Mouse (Mus musculus) forebrain, embryonic 13.5 days (tissue): ENCODE measurements around the gene Col11a2. TPM values are rescaled to one million over a fixed set of nuclear protein-coding genes. Genes with fewer than 3 reads are reported as not detected.
A peak's percentile ranks its signal among the peaks of the same experiment; 100 is the strongest.

Experiments
- ATAC-seq: fragments of 200-750 bp; cut with Nextera tagmentation; 2 replicates; pipeline ENCODE4 v1.8.0; 2017
- H3K27ac ChIP-seq: fragments of 300-500 bp; sonication (generic); 2 replicates; pipeline ENCODE4 v1.5.1; 2015; ENCODE audit warnings: inconsistent platforms, mild to moderate bottlenecking, moderate library complexity
- H3K27me3 ChIP-seq: fragments of 300-500 bp; sonication (generic); 2 replicates; pipeline ENCODE4 v1.6.1; 2015; ENCODE audit warnings: mild to moderate bottlenecking, inconsistent platforms
- H3K36me3 ChIP-seq: fragments of 300-500 bp; sonication (generic); 2 replicates; pipeline ENCODE4 v1.6.1; 2015; ENCODE audit warnings: mild to moderate bottlenecking, inconsistent platforms; ENCODE audit not compliant: poor library complexity, severe bottlenecking
- H3K4me1 ChIP-seq: fragments of 300-500 bp; sonication (generic); 2 replicates; pipeline ENCODE4 v1.6.1; 2015; ENCODE audit warnings: inconsistent platforms
- H3K4me2 ChIP-seq: fragments of 300-500 bp; sonication (generic); 2 replicates; pipeline ENCODE4 v1.6.1; 2015; ENCODE audit warnings: inconsistent platforms, mild to moderate bottlenecking, moderate library complexity
- H3K4me3 ChIP-seq: fragments of 300-500 bp; sonication (generic); 2 replicates; pipeline ENCODE4 v1.5.1; 2015; ENCODE audit warnings: mild to moderate bottlenecking, inconsistent platforms
- H3K9ac ChIP-seq: fragments of 300-500 bp; sonication (generic); 2 replicates; pipeline ENCODE4 v1.6.1; 2015; ENCODE audit warnings: mild to moderate bottlenecking, inconsistent platforms
- H3K9me3 ChIP-seq: fragments of 300-500 bp; sonication (generic); replicated peaks from 2 replicates; pipeline ENCODE4 v1.6.1; 2016; ENCODE audit warnings: inconsistent platforms
- WGBS: fragments of 180-500 bp; shearing (Covaris S2); methylation state at CpG from one replicate; pipeline ENCODE4 v1.1.7; 2015; 5-methylcytosine and 5-hydroxymethylcytosine counted together
- polyA plus RNA-seq: library from polyadenylated mRNA; unstranded; fragments of >200 nt; fragmentation: Nextera tagmentation; extraction: Ambion mirVana; gene quantifications from 2 replicates; pipeline ENCODE4 v1.2.1, GENCODE M21; 2015

Gene Col11a2
- polyA plus RNA-seq, 1 experiment from 2014 or later, result 0.80 TPM

GRCm38 (mm10) chr17:34036647-34037046, 2.6 kb upstream of the Col11a2 start:
- Histone ChIP-seq H3K4me2 (no peak overlapping the region), H3K27me3 (0 out of 2 replicates have a peak, but pooled peaks cover 7% of the 10 kb centered on the region), H3K9ac (no peak overlapping the region), H3K4me3 (no peak overlapping the region), H3K9me3 (no peaks in the 10 kb centered on the region), H3K27ac (no peak overlapping the region), H3K36me3 (peaks cover 42% of the 10 kb centered on the region), H3K4me1 (peaks cover 54% of the 10 kb centered on the region)
- 83% methylated on average over 10 of the region's 10 CpGs for WGBS
- no peak for ATAC-seq

DNA sequence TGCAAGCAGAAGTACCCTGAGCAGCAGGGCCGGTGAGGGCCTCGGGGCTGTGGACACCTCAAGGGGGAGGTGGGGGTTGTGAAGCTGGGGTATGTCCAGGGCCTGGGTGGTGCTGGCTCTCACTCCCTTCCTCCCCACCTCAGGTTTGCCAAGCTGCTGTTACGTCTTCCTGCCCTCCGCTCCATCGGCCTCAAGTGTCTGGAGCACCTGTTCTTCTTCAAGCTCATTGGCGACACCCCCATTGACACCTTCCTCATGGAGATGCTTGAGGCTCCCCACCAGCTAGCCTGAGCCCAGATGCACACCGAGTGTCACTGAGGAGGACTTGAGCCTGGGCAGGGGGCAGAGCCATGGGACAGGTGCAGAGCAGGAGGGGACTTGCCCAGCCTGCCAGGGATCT, 2.0 kb upstream of the Col11a2 start:
- no peak overlapping the region for H3K9ac ChIP-seq
- no peaks in the 10 kb centered on the region for H3K9me3 ChIP-seq
- no peak overlapping the region for H3K4me2 ChIP-seq
- no peak overlapping the region for H3K4me3 ChIP-seq
- H3K4me1 ChIP-seq, result peaks cover 54% of the 10 kb centered on the region
- ATAC-seq, result no peak
- H3K36me3 ChIP-seq, result peaks cover 42% of the 10 kb centered on the region
- H3K27me3 ChIP-seq, result 0 out of 2 replicates have a peak, but pooled peaks cover 7% of the 10 kb centered on the region
- H3K27ac ChIP-seq, result no peak overlapping the region
- 90% methylated on average over 7 of the region's 7 CpGs for WGBS

GRCm38 (mm10) chr17:34038440-34038839, 797 bp upstream of the Col11a2 start:
- peaks cover 43% of the 10 kb centered on the region for H3K4me1 ChIP-seq
- WGBS, result 3% methylated on average over 14 of the region's 21 CpGs
- H3K4me2 ChIP-seq, result peak overlapping the region; percentile 71
- H3K27ac ChIP-seq, result peak overlapping the region; percentile 31
- peak overlapping the region; percentile 36 for H3K4me3 ChIP-seq
- H3K9ac ChIP-seq, result peak overlapping the region; percentile 66
- H3K36me3 ChIP-seq, result peaks cover 42% of the 10 kb centered on the region
- H3K27me3 ChIP-seq, result 0 out of 2 replicates have a peak, but pooled peaks cover 7% of the 10 kb centered on the region
- ATAC-seq, result peak; percentile 48; the same call in 1 of the 2 replicates
- H3K9me3 ChIP-seq, result no peaks in the 10 kb centered on the region

DNA sequence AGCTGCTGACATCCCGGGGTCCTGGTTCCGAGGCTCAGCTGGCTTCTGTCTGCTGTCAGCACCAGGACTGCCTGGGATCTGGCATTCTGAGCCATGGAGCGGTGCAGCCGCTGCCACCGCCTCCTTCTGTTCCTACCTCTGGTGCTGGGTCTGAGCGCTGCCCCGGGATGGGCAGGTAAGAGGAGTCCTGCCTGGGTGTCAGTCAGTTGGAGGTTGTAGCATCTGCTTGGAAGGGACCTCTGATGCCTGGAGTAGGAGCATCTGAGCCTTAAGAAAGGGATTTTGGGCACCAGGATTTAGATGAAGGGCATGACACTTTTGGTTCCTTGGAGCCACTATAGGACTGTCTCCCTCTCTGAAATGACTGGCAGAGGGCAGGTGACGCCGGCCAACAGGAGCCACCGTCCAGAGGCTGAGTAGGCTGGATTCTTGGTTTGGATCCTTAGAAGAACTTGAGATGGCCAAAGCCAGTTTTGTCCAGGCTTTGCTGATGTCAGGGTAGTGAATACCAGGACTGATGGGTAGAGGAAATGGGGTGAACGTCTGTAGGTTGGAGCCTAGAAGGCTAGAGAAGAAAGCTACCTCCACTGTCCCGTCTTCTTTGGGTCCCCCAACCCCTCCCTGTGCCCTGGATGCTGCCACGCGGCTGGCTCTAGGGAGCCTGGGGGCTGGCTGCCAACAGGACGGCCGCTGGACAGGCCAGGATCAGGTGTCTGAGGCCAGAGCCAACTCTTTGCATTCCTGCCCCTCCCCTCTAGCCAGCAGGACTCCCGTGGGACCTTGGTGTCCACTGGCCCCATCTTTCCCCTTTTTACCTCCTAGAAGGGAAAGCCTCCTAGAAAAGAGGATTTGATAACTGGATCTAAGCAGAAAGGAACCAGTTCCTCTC, 569 bp downstream of the Col11a2 start:
- Histone ChIP-seq H3K4me3 (peak overlapping the region; percentile 36), H3K9me3 (no peaks in the 10 kb centered on the region), H3K36me3 (peaks cover 32% of the 10 kb centered on the region), H3K27me3 (0 out of 2 replicates have a peak, but pooled peaks cover 7% of the 10 kb centered on the region), H3K27ac (no peak overlapping the region), H3K4me2 (peak overlapping the region; percentile 71), H3K9ac (peak overlapping the region; percentile 66), H3K4me1 (peaks cover 36% of the 10 kb centered on the region)
- ATAC-seq, result peak; percentile 11
- 30% methylated on average over 17 of the region's 17 CpGs for WGBS

GRCm38 (mm10) chr17:34045941-34046340, 6.7 kb downstream of the Col11a2 start:
- Histone ChIP-seq H3K4me3 (no peak overlapping the region), H3K4me1 (0 out of 2 replicates have a peak, but pooled peaks cover 5% of the 10 kb centered on the region), H3K4me2 (no peak overlapping the region), H3K36me3 (no peaks in the 10 kb centered on the region), H3K9ac (no peak overlapping the region), H3K27ac (no peak overlapping the region), H3K9me3 (peaks cover 4% of the 10 kb centered on the region; the same call in 1 of the 2 replicates), H3K27me3 (no peaks in the 10 kb centered on the region)
- 78% methylated on average over 14 of the region's 14 CpGs for WGBS
- no peak for ATAC-seq

DNA sequence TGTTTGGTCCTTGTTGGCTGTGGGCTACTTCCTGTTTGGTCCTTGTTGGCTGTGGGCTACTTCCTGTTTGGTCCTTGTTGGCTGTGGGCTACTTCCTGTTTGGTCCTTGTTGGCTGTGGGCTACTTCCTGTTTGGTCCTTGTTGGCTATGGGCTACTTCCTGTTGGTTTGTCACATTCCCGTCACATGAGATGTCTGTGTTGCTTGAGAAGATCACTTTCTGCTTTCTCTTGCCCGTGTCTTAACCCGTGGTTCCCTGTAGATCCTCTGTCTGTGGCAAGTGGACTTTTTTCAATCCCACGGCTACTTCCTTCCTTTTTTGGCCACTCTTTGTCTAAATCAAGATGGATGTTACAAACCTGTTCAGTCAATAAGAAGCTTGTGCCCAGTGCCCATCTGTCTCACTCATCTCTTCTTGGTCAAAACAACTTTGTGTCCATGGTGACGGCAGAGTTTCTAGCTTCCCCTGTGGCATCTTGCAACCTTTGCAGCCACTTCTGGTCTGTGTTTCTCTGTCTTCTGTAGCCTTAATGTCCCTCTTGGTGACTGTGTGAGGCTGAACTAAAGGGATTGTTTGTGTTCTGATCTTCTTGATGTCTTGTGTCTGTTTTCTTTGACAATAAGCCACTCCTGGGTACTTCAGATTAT, 8.3 kb downstream of the Col11a2 start:
- H3K4me1 ChIP-seq, result no peaks in the 10 kb centered on the region
- 95% methylated on average over 5 of the region's 5 CpGs for WGBS
- no peak overlapping the region for H3K27ac ChIP-seq
- H3K36me3 ChIP-seq, result no peaks in the 10 kb centered on the region; the same call in 1 of the 2 replicates
- no peak overlapping the region for H3K9ac ChIP-seq
- no peaks in the 10 kb centered on the region for H3K27me3 ChIP-seq
- H3K4me3 ChIP-seq, result no peak overlapping the region
- ATAC-seq, result no peak
- peaks cover 4% of the 10 kb centered on the region; the same call in 1 of the 2 replicates for H3K9me3 ChIP-seq
- H3K4me2 ChIP-seq, result no peak overlapping the region

DNA sequence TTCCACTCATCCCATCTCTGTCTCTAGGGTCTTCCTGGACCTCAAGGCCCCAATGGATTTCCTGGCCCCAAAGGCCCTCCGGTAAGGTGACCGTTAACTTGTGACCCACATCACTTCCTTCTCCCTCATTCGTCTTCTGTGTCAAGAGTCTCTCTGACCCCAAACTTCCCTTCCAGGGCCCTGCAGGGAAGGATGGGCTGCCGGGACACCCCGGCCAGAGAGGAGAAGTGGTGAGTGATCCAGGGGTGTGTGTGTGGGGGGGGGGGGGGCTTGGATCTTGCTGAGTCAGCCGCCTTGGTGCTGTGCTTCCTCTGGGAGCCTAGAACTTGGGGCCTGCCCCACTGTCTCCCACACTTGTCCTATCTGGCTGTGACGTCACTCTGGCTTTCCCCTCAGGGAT, 18.0 kb downstream of the Col11a2 start:
- no peak for ATAC-seq
- H3K27me3 ChIP-seq, result no peaks in the 10 kb centered on the region
- no peaks in the 10 kb centered on the region for H3K4me1 ChIP-seq
- H3K36me3 ChIP-seq, result no peaks in the 10 kb centered on the region; the same call in 1 of the 2 replicates
- no peak overlapping the region for H3K9ac ChIP-seq
- H3K9me3 ChIP-seq, result no peaks in the 10 kb centered on the region
- H3K4me2 ChIP-seq, result no peak overlapping the region
- no peak overlapping the region for H3K27ac ChIP-seq
- H3K4me3 ChIP-seq, result no peak overlapping the region
- 90% methylated on average over 7 of the region's 7 CpGs for WGBS

DNA sequence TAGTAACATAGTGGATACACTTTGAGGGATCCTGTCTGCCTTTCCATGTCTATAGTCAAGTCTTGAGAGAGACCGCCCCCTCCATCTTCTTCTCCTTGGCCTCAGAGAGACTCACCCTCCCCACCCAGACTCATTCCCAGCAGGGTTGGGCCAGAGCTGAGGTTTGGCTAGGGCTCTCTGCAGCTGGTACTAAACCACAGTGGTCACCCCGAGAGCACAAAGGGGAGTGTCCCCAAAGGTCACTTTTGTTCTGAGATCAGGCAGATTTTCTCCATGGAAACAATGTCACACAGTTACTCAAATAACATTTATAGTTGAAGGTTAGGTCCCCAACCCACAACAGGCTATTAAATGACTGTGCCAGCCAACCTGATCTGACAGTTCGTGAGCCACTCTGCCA, 29.6 kb downstream of the Col11a2 start:
- no peaks in the 10 kb centered on the region for H3K27me3 ChIP-seq
- no peak overlapping the region for H3K9ac ChIP-seq
- no peak overlapping the region for H3K4me3 ChIP-seq
- H3K36me3 ChIP-seq, result no peaks in the 10 kb centered on the region
- ATAC-seq, result no peak
- no peak overlapping the region for H3K4me2 ChIP-seq
- H3K27ac ChIP-seq, result no peak overlapping the region
- no peaks in the 10 kb centered on the region for H3K4me1 ChIP-seq
- WGBS, result 69% methylated on average over 3 of the region's 3 CpGs
- H3K9me3 ChIP-seq, result no peaks in the 10 kb centered on the region

DNA sequence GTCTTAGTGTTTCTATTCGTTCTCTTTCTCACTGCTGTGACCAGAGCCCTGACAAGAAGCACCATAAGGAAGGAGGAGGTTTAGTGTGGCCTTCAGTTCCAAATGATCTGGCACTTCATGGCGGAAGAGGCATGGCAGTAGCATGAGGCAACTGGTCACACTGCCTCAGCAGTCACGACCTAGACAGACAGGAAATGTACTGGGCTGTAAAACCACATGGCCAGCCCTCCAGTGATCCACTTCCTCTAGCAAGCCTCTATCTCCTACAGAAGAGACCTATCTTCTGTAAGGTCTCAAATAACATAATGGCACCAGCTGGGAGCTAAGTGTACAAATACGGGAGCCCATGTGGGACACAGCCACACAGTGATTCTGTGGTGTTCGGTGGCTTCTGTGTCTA, 32.9 kb downstream of the Col11a2 start:
- no peak for ATAC-seq
- no peak overlapping the region for H3K4me3 ChIP-seq
- no peak overlapping the region for H3K27ac ChIP-seq
- H3K9me3 ChIP-seq, result no peaks in the 10 kb centered on the region
- H3K27me3 ChIP-seq, result peaks cover 8% of the 10 kb centered on the region
- H3K4me1 ChIP-seq, result 0 out of 2 replicates have a peak, but pooled peaks cover 5% of the 10 kb centered on the region
- WGBS, result 81% methylated on average over 5 of the region's 5 CpGs
- H3K9ac ChIP-seq, result no peak overlapping the region
- H3K4me2 ChIP-seq, result no peak overlapping the region
- H3K36me3 ChIP-seq, result no peaks in the 10 kb centered on the region

DNA sequence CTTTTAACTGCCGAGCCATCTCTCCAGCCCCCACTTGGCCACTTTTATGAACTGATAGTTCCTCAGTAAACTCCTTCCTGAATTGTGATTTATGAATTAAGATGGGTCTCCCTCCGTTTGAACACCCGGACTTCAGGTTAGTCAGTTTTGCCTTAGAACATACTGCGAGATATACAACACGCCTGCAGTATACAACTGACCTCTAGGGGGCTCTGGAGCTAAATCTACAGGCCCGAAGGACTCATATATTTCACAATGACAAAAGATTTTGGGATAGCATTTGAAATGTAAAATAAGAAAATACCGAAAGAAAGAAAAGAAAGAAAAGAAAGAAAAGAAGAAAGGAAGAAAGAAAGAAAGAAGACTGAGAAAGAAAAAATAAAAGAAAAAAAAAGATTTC, 36.0 kb downstream of the Col11a2 start:
- H3K9me3 ChIP-seq, result no peaks in the 10 kb centered on the region
- no peak for ATAC-seq
- WGBS, result 43% methylated on average over 7 of the region's 7 CpGs

GRCm38 (mm10) chr17:34077549-34077948, 38.3 kb downstream of the Col11a2 start:
- H3K4me2 ChIP-seq, result no peak overlapping the region
- H3K9me3 ChIP-seq, result 0 out of 2 replicates have a peak, but pooled peaks cover 3% of the 10 kb centered on the region
- H3K9ac ChIP-seq, result no peak overlapping the region
- no peak overlapping the region for H3K27ac ChIP-seq
- no peak overlapping the region for H3K4me3 ChIP-seq
- no peak for ATAC-seq
- 0 out of 2 replicates have a peak, but pooled peaks cover 5% of the 10 kb centered on the region for H3K4me1 ChIP-seq
- H3K36me3 ChIP-seq, result no peaks in the 10 kb centered on the region
- under 1% methylated on average over 9 of the region's 9 CpGs for WGBS
- peaks cover 12% of the 10 kb centered on the region for H3K27me3 ChIP-seq

More for the DNA sequence above, 36.0 kb downstream of the Col11a2 start:
- peaks cover 12% of the 10 kb centered on the region for H3K27me3 ChIP-seq
- no peak overlapping the region for H3K4me3 ChIP-seq
- no peak overlapping the region for H3K4me2 ChIP-seq
- H3K9ac ChIP-seq, result no peak overlapping the region
- H3K36me3 ChIP-seq, result no peaks in the 10 kb centered on the region
- no peak overlapping the region for H3K27ac ChIP-seq
- H3K4me1 ChIP-seq, result 0 out of 2 replicates have a peak, but pooled peaks cover 5% of the 10 kb centered on the region

- H3K4me3 ChIP-seq, result no peak overlapping the region
- 0 out of 2 replicates have a peak, but pooled peaks cover 3% of the 10 kb centered on the region for H3K9me3 ChIP-seq
- peaks cover 12% of the 10 kb centered on the region for H3K27me3 ChIP-seq
- no peaks in the 10 kb centered on the region for H3K36me3 ChIP-seq
- ATAC-seq, result no peak
- no peak overlapping the region for H3K27ac ChIP-seq
- H3K4me1 ChIP-seq, result peaks cover 9% of the 10 kb centered on the region
- no peak overlapping the region for H3K9ac ChIP-seq
- WGBS, result 63% methylated on average over 4 of the region's 4 CpGs
- no peak overlapping the region for H3K4me2 ChIP-seq
Observed at GRCm38 (mm10) chr17:34078148-34078547, 38.9 kb downstream of the Col11a2 start.
